Comparison of ENCODE assay signal across 1 mouse cellular context in the genomic region with DNA sequence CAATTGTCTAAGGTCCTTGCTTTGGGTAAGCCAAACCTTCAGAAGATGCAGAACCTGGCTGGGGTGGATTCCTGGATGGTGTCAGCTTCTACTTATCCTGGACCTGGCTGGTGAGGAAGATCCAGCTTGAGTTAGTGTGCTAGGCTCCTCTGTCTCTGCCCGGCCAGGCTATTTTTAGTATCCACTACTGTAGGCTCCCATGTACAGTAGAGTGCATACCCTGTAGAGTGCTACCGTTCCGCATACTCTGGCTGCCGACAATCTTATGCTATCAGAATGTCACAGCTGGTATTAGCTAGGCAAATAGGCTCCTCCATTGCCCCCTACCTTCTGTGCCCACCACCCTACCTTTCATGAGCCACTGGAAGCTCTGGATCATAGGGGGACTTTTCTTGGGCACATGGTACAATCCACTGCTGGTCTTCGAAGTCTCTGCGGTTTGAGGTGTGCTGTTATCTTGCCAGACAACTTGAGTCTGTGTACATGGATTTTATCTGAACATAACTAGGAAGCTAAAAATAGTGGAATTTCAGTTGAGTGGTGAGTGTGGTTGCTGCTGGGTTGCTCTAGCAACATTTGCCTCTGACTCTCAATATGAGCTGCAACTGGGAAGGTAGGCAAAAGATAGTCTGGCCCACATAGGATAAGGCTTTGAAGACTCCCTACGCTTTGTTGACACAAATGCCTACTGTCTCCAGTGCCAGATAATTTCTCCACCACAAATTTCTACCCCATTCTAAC.
TF ChIP-seq lines count a peak whose summit lies in the region.

No protein-coding gene starts in this region.

TF ChIP-seq in MEL, 35 proteins besides CTCF, POLR2A, EP300 and RAD21 (continued from another document):
- TF ChIP-seq ZNF384 (IDR thresholded peaks at IDR 0.05; ENCODE audit: low read depth, low read length): no peak
- TF ChIP-seq MXI1 (IDR thresholded peaks at IDR 0.05; ENCODE audit: low read depth, low read length): no peak
- no peak for TF ChIP-seq MAFK (IDR thresholded peaks at IDR 0.05; ENCODE audit: borderline replicate concordance, low read depth, low read length)
- TF ChIP-seq POLR2AphosphoS5 (IDR thresholded peaks at IDR 0.05; ENCODE audit: borderline replicate concordance, low read depth, low read length): no peak
- peak; percentile 89; the same call in 1 of the 2 replicates for TF ChIP-seq MEF2A (IDR thresholded peaks at IDR 0.05; ENCODE audit: extremely low read depth, insufficient replicate concordance, low read depth, low read length, poor library complexity, severe bottlenecking)
- TF ChIP-seq UBTF (IDR thresholded peaks at IDR 0.05; ENCODE audit: borderline replicate concordance, insufficient read depth, low read depth, low read length): no peak
- no peak for TF ChIP-seq KAT2A (conservative IDR thresholded peaks at IDR 0.05; ENCODE audit: low read depth, low read length)
- TF ChIP-seq TBP (IDR thresholded peaks at IDR 0.05; ENCODE audit: low read depth, low read length): no peak
- TF ChIP-seq GATA1 (IDR thresholded peaks at IDR 0.05; ENCODE audit: low read depth, low read length): peak; percentile 52; the same call in 1 of the 2 replicates
- TF ChIP-seq RCOR1 (IDR thresholded peaks at IDR 0.05; ENCODE audit: low read depth, low read length): no peak
- TF ChIP-seq ELF1 (IDR thresholded peaks at IDR 0.05; ENCODE audit: low read depth, low read length): no peak
- TF ChIP-seq SIN3A (IDR thresholded peaks at IDR 0.05; ENCODE audit: low read length): no peak
- no peak for TF ChIP-seq MYC (IDR thresholded peaks at IDR 0.05; ENCODE audit: low read depth, low read length)
- TF ChIP-seq ETS1 (IDR thresholded peaks at IDR 0.05; ENCODE audit: low read depth, low read length): peak; percentile 41; the same call in 1 of the 2 replicates
- peak; percentile 52; the same call in 1 of the 2 replicates for TF ChIP-seq MYB (IDR thresholded peaks at IDR 0.05; ENCODE audit: low read depth, low read length)
- no peak for TF ChIP-seq GABPA (IDR thresholded peaks at IDR 0.05; ENCODE audit: low read depth, low read length)
- no peak for TF ChIP-seq E2F4 (IDR thresholded peaks at IDR 0.05; ENCODE audit: borderline replicate concordance, low read depth, low read length)
- no peak for TF ChIP-seq USF1 (IDR thresholded peaks at IDR 0.05; ENCODE audit: low read depth, low read length)
- TF ChIP-seq TCF12 (IDR thresholded peaks at IDR 0.05; ENCODE audit: low read depth, low read length): no peak
- TF ChIP-seq SMC3 (IDR thresholded peaks at IDR 0.05; ENCODE audit: low read depth, low read length): no peak
